Mouse (Mus musculus) neural tube, embryonic 14.5 days (tissue): ENCODE results near the gene Map3k9. TPM values are rescaled to one million over a fixed set of nuclear protein-coding genes. Genes with fewer than 3 reads are reported as not detected.

Experiments used
- ATAC-seq: fragments of 200-750 bp; cut with Nextera tagmentation; 2 replicates; pipeline ENCODE4 v1.8.0; 2017; ENCODE audit warnings: low read depth, mild to moderate bottlenecking, moderate TSS enrichment, moderate library complexity
- H3K27ac ChIP-seq: fragments of 300-500 bp; sonication (generic); 2 replicates; pipeline ENCODE4 v1.5.1; 2014; ENCODE audit warnings: low read depth, mild to moderate bottlenecking, control low read depth, low read length, moderate library complexity, mixed read lengths
- H3K27me3 ChIP-seq: fragments of 300-500 bp; sonication (generic); 2 replicates; pipeline ENCODE4 v1.6.1; 2014; ENCODE audit warnings: low read length; ENCODE audit not compliant: control insufficient read depth, insufficient read depth
- H3K36me3 ChIP-seq: fragments of 300-500 bp; sonication (generic); 2 replicates; pipeline ENCODE4 v1.6.1; 2014; ENCODE audit warnings: low read length, mixed read lengths; ENCODE audit not compliant: control insufficient read depth, insufficient read depth
- H3K4me1 ChIP-seq: fragments of 300-500 bp; sonication (generic); 2 replicates; pipeline ENCODE4 v1.6.1; 2014; ENCODE audit warnings: low read length; ENCODE audit not compliant: control insufficient read depth, insufficient read depth
- H3K4me2 ChIP-seq: fragments of 300-500 bp; sonication (generic); 2 replicates; pipeline ENCODE4 v1.6.1; 2014; ENCODE audit warnings: mild to moderate bottlenecking, low read depth, low read length, control low read depth
- H3K4me3 ChIP-seq: fragments of 300-500 bp; sonication (generic); 2 replicates; pipeline ENCODE4 v1.5.1; 2014; ENCODE audit warnings: low read depth, low read length, control low read depth, mixed read lengths
- H3K9ac ChIP-seq: fragments of 300-500 bp; sonication (generic); replicated peaks from 2 replicates; pipeline ENCODE4 v1.6.1; 2014; ENCODE audit warnings: low read depth, mild to moderate bottlenecking, control low read depth, low read length, mixed read lengths
- H3K9me3 ChIP-seq: fragments of 300-500 bp; sonication (generic); 2 replicates; pipeline ENCODE4 v1.6.1; 2016; ENCODE audit warnings: low read length; ENCODE audit not compliant: control insufficient read depth
- WGBS: fragments of 180-500 bp; shearing (Covaris S2); extraction: QIAGEN DNeasy Blood & Tissue Kit; methylation state at CpG from one replicate; pipeline ENCODE4 v1.1.7; 2014; 5-methylcytosine and 5-hydroxymethylcytosine counted together
- polyA plus RNA-seq: library from polyadenylated mRNA; unstranded; fragments of >200 nt; fragmentation: Nextera tagmentation; extraction: Ambion mirVana; gene quantifications from 2 replicates; pipeline ENCODE4 v1.2.1, GENCODE M21; 2014

Map3k9 gene
- polyA plus RNA-seq, 1 experiment from 2014 or later = 14.2 TPM

DNA sequence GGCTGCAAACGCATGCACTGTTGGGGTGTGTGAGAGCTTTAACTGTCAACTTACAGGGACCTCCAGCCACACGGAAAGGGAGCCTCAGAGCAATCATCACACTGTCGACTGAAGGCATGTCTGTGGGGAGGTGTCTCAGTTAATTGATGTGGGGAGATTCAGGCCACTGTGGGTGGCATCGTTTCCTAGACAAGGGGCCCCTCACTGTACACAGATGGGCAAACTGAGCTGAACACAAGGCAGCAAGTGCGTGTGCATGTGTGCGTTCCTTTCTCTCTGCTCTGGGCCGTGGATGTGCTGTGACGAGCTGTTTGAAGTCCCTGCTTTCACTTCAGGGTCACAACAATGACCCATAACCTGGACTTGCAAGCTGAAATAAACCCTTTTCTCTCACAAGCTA lies 29.4 kb upstream of the Map3k9 start:
- Histone ChIP-seq H3K36me3 (no peaks in the 10 kb centered on the region), H3K9me3 (no peaks in the 10 kb centered on the region), H3K4me2 (no peak overlapping the region), H3K4me1 (peaks cover 8% of the 10 kb centered on the region; the same call in 1 of the 2 replicates), H3K9ac (no peak overlapping the region), H3K27me3 (no peaks in the 10 kb centered on the region), H3K4me3 (no peak overlapping the region), H3K27ac (no peak overlapping the region)
- ATAC-seq = no peak
- 37% methylated on average over 8 of the region's 8 CpGs for WGBS

DNA sequence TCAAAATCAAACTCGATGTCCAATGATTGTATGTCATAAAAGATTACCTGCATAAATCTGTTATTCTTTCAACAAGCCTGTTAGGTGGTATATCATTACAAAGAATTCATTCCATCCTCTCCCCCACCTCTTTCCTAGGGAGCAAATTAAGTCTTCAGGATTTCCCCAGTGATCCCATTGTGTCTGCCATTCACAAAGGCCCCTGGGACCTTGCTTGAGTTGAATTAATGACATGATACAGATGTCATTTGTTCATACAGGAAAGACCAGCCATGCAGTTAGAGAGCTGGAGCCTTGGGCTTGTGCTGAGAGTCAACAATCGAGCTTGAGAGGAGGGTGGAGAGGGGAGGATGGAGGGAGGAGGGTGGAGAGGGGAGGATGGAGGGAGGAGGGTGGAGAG lies 27.6 kb upstream of the Map3k9 start:
- no peak overlapping the region for H3K4me3 ChIP-seq
- no peaks in the 10 kb centered on the region for H3K9me3 ChIP-seq
- no peak overlapping the region for H3K4me2 ChIP-seq
- no peak overlapping the region for H3K9ac ChIP-seq
- no peak overlapping the region for H3K27ac ChIP-seq
- WGBS = 33% methylated on average over 2 of the region's 2 CpGs
- no peaks in the 10 kb centered on the region for H3K27me3 ChIP-seq
- H3K4me1 ChIP-seq = peaks cover 8% of the 10 kb centered on the region; the same call in 1 of the 2 replicates
- no peak for ATAC-seq
- H3K36me3 ChIP-seq = no peaks in the 10 kb centered on the region

GRCm38 (mm10) chr12:81807953-81808352 lies 27.0 kb upstream of the Map3k9 start:
- 24% methylated on average over 11 of the region's 11 CpGs for WGBS
- ATAC-seq = no peak
- peaks cover 8% of the 10 kb centered on the region; the same call in 1 of the 2 replicates for H3K4me1 ChIP-seq
- H3K9ac ChIP-seq = no peak overlapping the region
- no peak overlapping the region for H3K27ac ChIP-seq
- no peaks in the 10 kb centered on the region for H3K27me3 ChIP-seq
- H3K36me3 ChIP-seq = no peaks in the 10 kb centered on the region
- no peak overlapping the region for H3K4me3 ChIP-seq
- H3K9me3 ChIP-seq = no peaks in the 10 kb centered on the region
- peak overlapping the region; percentile 38 for H3K4me2 ChIP-seq

GRCm38 (mm10) chr12:81807529-81807837 lies 26.5 kb upstream of the Map3k9 start:
- H3K27me3 ChIP-seq = no peaks in the 10 kb centered on the region
- no peak overlapping the region for H3K27ac ChIP-seq
- H3K4me2 ChIP-seq = peak overlapping the region; percentile 38
- 4% methylated on average over 7 of the region's 7 CpGs for WGBS
- ATAC-seq = peak; percentile 17; the same call in 1 of the 2 replicates
- H3K9me3 ChIP-seq = no peaks in the 10 kb centered on the region; the same call in 1 of the 2 replicates
- no peak overlapping the region for H3K4me3 ChIP-seq
- no peaks in the 10 kb centered on the region for H3K36me3 ChIP-seq
- H3K4me1 ChIP-seq = peaks cover 8% of the 10 kb centered on the region; the same call in 1 of the 2 replicates
- no peak overlapping the region for H3K9ac ChIP-seq

GRCm38 (mm10) chr12:81806759-81807528 lies 26.0 kb upstream of the Map3k9 start:
- no peak overlapping the region for H3K27ac ChIP-seq
- peak overlapping the region; percentile 38 for H3K4me2 ChIP-seq
- H3K36me3 ChIP-seq = no peaks in the 10 kb centered on the region
- H3K9ac ChIP-seq = no peak overlapping the region
- H3K4me1 ChIP-seq = peaks cover 8% of the 10 kb centered on the region; the same call in 1 of the 2 replicates
- WGBS = 19% methylated on average over 17 of the region's 17 CpGs
- H3K9me3 ChIP-seq = no peaks in the 10 kb centered on the region; the same call in 1 of the 2 replicates
- H3K27me3 ChIP-seq = no peaks in the 10 kb centered on the region
- peak; percentile 34 for ATAC-seq
- H3K4me3 ChIP-seq = no peak overlapping the region

GRCm38 (mm10) chr12:81806114-81806513 lies 25.1 kb upstream of the Map3k9 start:
- Histone ChIP-seq H3K4me1 (peaks cover 8% of the 10 kb centered on the region; the same call in 1 of the 2 replicates), H3K9ac (no peak overlapping the region), H3K9me3 (no peaks in the 10 kb centered on the region; the same call in 1 of the 2 replicates), H3K27ac (no peak overlapping the region), H3K27me3 (no peaks in the 10 kb centered on the region), H3K4me3 (no peak overlapping the region), H3K4me2 (no peak overlapping the region), H3K36me3 (no peaks in the 10 kb centered on the region)
- ATAC-seq = no peak
- WGBS = 84% methylated on average over 5 of the region's 5 CpGs

DNA sequence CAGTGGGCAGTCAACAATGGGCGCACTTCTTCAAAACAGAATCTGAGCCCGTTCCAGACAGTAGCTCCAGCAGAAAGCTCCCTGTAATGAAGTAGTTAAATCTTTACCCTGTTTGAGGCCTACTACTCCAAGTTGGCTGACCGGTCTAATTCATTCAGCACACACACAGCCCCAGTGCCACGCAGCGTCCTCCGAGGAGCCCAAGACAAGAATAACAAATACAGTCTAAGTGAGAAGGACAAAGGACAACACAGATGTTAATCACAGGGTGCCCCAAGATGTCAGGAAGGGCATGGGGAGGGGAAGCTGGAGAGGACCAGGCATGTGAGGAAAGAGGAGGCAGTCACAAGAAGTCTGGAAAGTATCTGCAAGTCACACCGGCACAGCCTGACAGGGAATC lies 22.8 kb upstream of the Map3k9 start:
- ATAC-seq = no peak
- peaks cover 8% of the 10 kb centered on the region; the same call in 1 of the 2 replicates for H3K4me1 ChIP-seq
- H3K27me3 ChIP-seq = no peaks in the 10 kb centered on the region
- no peak overlapping the region for H3K4me2 ChIP-seq
- H3K9ac ChIP-seq = no peak overlapping the region
- H3K27ac ChIP-seq = no peak overlapping the region
- 31% methylated on average over 7 of the region's 7 CpGs for WGBS
- H3K4me3 ChIP-seq = no peak overlapping the region
- H3K9me3 ChIP-seq = no peaks in the 10 kb centered on the region; the same call in 1 of the 2 replicates
- H3K36me3 ChIP-seq = no peaks in the 10 kb centered on the region

- WGBS = 100% methylated on average over 3 of the region's 3 CpGs
- no peak for ATAC-seq
- no peaks in the 10 kb centered on the region; the same call in 1 of the 2 replicates for H3K9me3 ChIP-seq
These were observed 22.0 kb upstream of the Map3k9 start for GRCm38 (mm10) chr12:81803016-81803415.

GRCm38 (mm10) chr12:81801134-81801533 lies 20.2 kb upstream of the Map3k9 start:
- H3K9me3 ChIP-seq = no peaks in the 10 kb centered on the region; the same call in 1 of the 2 replicates
- 82% methylated on average over 9 of the region's 9 CpGs for WGBS
- no peak overlapping the region for H3K27ac ChIP-seq

More at GRCm38 (mm10) chr12:81803016-81803415, 22.0 kb upstream of the Map3k9 start:
- Histone ChIP-seq H3K27me3 (no peaks in the 10 kb centered on the region), H3K4me3 (no peak overlapping the region), H3K9ac (no peak overlapping the region), H3K4me2 (no peak overlapping the region), H3K27ac (no peak overlapping the region), H3K4me1 (peaks cover 4% of the 10 kb centered on the region; the same call in 1 of the 2 replicates), H3K36me3 (no peaks in the 10 kb centered on the region)

More at GRCm38 (mm10) chr12:81801134-81801533, 20.2 kb upstream of the Map3k9 start:
- no peak for ATAC-seq
- Histone ChIP-seq H3K4me1 (no peaks in the 10 kb centered on the region), H3K9ac (no peak overlapping the region), H3K4me2 (no peak overlapping the region), H3K4me3 (no peak overlapping the region), H3K27me3 (no peaks in the 10 kb centered on the region), H3K36me3 (no peaks in the 10 kb centered on the region)
